Mouse (Mus musculus): ENCODE data around the gene Lbhd1.

DNA sequence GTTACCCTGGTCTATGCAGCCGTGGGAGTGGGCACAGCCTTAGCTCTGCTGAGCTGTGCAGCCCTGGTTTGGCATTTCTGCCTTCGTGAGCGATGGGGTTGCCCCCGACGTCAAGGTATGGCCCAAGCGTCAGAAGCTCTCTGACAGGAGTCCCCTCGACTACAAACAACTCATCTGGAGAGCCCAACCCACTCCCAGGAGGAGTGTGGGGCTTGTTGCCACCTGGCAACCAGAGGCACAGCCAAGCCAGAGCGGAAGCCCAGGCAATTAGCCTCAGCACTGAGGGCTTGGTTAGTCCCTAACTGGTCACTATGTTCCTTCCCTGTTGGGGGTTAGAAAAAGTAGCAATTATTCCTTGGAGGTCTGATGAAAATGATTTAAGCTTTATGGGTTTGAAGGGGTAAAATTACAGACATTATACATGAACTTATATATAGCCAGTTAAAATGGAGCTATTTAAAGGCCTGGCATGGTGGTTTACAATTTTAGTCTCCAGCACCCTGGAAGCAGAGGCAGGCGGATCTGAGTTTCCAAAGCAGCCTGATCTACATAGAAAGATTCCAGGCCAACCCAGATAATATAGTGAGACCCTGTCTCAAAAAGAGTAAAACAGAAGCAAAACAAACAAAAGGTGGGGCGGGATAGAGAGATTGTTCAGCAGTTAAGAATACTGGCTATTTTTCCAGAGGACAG, 31.1 kb upstream of the Lbhd1 start:
- TF ChIP-seq CTCF (IDR thresholded peaks at IDR 0.05; ENCODE audit: borderline replicate concordance, insufficient read depth, low read length) (no peak), POLR2A (IDR thresholded peaks at IDR 0.05; ENCODE audit: low read depth, low read length) (no peak)

Data from embryonic fibroblast, embryonic 13.5 days (primary cell).